Mouse (Mus musculus) left cerebral cortex, adult 8-10 months (tissue): Measurements from ENCODE around the gene Nubp1. TPM values are rescaled to one million over a fixed set of nuclear protein-coding genes. Genes with fewer than 3 reads are reported as not detected.

Experiments
- DNase-seq, 2 experiments: peaks; one replicate each; pipeline ENCODE4 v3.0.0; 2022; ENCODE audit warnings: low spot score in 2 of 2
- total RNA-seq, 4 experiments: library from RNA; stranded (reverse); gene quantifications; 2 replicates each; pipeline ENCODE4 v1.2.4; 2022

The Nubp1 gene
- total RNA-seq, 4 experiments from 2014 or later = 13.3 to 15.9 (median 14.4) TPM

- DNase-seq = no peak
Measured at GRCm38 (mm10) chr16:10416866-10417265, 5.1 kb downstream of the Nubp1 start.

GRCm38 (mm10) chr16:10417723-10418259 lies 6.0 kb downstream of the Nubp1 start:
- DNase-seq = no peak

GRCm38 (mm10) chr16:10420447-10421054 lies 8.8 kb downstream of the Nubp1 start:
- no peak for DNase-seq

- no peak for DNase-seq
Measured at GRCm38 (mm10) chr16:10431911-10432310, 20.2 kb downstream of the Nubp1 start.

GRCm38 (mm10) chr16:10432387-10432786 lies 20.6 kb downstream of the Nubp1 start:
- DNase-seq = no peak

GRCm38 (mm10) chr16:10433344-10433743 lies 21.6 kb downstream of the Nubp1 start:
- DNase-seq = no peak

GRCm38 (mm10) chr16:10436166-10436565 lies 24.4 kb downstream of the Nubp1 start:
- DNase-seq = no peak

GRCm38 (mm10) chr16:10438055-10438454 lies 26.3 kb downstream of the Nubp1 start:
- no peak for DNase-seq

GRCm38 (mm10) chr16:10441328-10441727 lies 29.6 kb downstream of the Nubp1 start:
- DNase-seq = no peak

- no peak for DNase-seq
Measured at GRCm38 (mm10) chr16:10441761-10442160, 30.0 kb downstream of the Nubp1 start.

GRCm38 (mm10) chr16:10443723-10444122 lies 32.0 kb downstream of the Nubp1 start:
- no peak for DNase-seq

- no peak for DNase-seq
Measured at GRCm38 (mm10) chr16:10446573-10447263, 35.0 kb downstream of the Nubp1 start.

- peak; percentile 73 to 85 for DNase-seq
Measured at GRCm38 (mm10) chr16:10447264-10447594, 35.5 kb downstream of the Nubp1 start, which contains the start of gene Tvp23a. Gene Tvp23a (minus strand): TSS chr16:10447362.

GRCm38 (mm10) chr16:10447781-10448180 lies 36.0 kb downstream of the Nubp1 start:
- DNase-seq = no peak

GRCm38 (mm10) chr16:10448931-10449330 lies 37.2 kb downstream of the Nubp1 start:
- no peak for DNase-seq

GRCm38 (mm10) chr16:10451906-10452305 lies 40.2 kb downstream of the Nubp1 start:
- no peak for DNase-seq

GRCm38 (mm10) chr16:10452445-10452896 lies 40.7 kb downstream of the Nubp1 start:
- peak; percentile 36 to 38 for DNase-seq

GRCm38 (mm10) chr16:10453872-10454582 lies 42.3 kb downstream of the Nubp1 start:
- DNase-seq = no peak

- no peak for DNase-seq
Measured at GRCm38 (mm10) chr16:10454583-10454974, 42.8 kb downstream of the Nubp1 start.

- DNase-seq = no peak
Measured at GRCm38 (mm10) chr16:10460188-10460587, 48.4 kb downstream of the Nubp1 start.

- DNase-seq = no peak
Measured at GRCm38 (mm10) chr16:10461178-10461577, 49.4 kb downstream of the Nubp1 start.

GRCm38 (mm10) chr16:10465011-10465681 lies 53.4 kb downstream of the Nubp1 start:
- DNase-seq = no peak
